Mouse (Mus musculus) 416B (cell line): ENCODE results near the gene Copb1.
A peak's percentile ranks its signal among the peaks of the same experiment; 100 is the strongest.

Experiments
- DNase-seq: peaks from one replicate; pipeline ENCODE4 v3.0.0; 2011; ENCODE audit warnings: low read depth

Copb1 gene

DNA sequence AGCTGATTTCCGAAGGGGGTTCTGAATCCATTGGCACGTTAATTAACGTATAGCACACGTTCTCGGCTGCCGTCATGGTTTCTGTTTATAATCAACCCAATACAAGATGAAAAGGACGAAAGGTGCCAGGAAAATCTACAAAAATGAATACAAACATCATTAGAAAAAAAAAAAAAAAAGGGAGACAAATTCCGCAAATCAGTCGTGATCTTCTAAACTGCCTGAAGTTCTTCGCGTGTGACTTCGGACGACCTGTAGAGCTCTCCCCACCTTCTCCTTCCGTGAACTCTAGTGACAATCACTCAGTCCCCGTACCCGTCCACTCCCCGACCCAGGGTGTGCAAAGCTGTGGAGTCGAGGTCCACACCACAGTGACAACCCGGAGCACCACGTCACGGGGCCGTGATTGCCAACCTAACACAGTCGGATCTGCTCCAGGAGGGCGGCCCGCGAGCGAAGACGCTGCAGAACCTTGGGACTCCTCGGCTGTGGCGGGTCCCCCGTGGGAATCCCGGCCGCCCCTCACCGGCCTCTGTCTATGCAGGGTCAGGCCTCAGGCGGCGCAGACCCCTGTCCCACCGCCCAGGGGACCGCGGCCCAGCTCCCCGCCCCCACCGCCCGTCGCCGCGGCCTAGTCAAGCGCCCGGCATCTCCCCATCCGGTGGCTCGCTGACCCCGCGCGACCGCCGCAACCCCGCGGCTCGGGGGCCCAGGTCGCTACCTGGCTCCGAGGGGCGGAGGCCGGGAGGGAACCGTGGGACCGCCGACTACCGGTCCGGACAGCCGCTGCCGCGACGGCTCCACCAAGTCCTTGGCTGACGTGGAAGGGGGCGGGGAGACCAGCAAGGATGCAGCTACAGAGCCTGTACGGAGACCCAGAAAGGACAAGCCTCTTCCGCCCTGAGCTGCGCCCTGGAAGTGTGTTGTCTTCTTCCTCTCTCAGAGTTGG is at the start of gene Copb1:
Gene Copb1 (minus strand): TSS at position 827 of the 949 bp plus-strand sequence.
- peak; percentile 90 for DNase-seq

- peak; percentile 98 for DNase-seq
Observed at GRCm38 (mm10) chr7:114301293-114301782, 46.8 kb upstream of the Copb1 start.

DNA sequence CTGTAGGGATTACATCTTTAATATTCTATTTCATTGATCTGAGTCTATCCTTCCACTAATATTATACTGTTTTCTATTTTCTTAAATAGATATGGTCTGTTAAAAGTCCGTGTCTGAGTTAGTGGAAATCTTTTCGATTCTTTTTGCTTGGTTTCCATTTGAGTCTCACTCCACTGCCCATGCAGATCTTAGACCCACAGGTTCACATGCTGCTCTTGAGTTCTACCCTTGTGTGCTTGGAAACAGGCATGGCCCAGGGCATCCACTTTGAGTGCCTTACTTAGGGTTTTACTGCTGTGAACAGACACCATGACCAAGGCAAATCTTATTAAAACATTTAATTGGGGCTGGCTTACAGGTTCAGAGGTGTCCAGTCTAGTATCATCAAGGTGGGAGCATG is 46.3 kb upstream of the Copb1 start:
- no peak for DNase-seq

DNA sequence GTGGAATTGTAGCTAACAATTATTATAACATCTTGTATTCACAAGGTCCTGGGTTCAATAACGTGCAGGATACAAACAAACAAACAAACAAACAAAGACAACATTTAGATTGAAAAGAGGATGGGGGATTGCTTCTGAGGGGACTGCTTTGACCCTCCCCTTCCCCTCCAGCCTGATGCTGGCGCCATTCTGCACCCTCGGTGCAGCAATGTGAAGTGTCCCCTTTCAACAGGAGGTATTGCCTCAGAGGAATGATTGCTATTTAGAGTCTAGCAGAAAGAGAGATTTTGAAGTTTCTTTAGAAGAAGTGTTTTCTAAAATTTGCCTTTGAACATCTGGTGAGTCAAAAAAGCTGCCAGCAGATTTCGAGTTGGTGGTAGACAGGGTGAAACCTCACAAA is 44.7 kb upstream of the Copb1 start:
- no peak for DNase-seq

GRCm38 (mm10) chr7:114294698-114295097 is 40.2 kb upstream of the Copb1 start:
- no peak for DNase-seq

DNA sequence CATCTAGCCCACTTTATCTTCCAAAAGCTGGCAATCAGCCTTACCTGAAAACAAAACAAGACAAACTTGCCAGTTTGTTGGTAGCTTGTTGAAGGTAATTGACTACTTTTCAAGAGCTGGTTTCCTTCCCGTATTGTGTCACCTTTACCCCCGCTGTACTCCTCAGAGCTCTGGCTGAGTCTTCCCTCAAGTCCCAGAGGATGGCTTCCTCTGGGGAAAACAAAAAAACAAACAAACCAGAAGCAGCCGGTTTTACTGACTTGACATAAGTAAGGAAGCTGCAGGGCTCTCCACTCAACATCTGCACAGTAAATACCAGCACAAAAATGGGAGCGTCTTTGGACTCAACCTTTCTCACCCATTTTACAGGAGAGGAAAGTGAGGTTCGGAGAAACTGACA is 39.4 kb upstream of the Copb1 start:
- no peak for DNase-seq

DNA sequence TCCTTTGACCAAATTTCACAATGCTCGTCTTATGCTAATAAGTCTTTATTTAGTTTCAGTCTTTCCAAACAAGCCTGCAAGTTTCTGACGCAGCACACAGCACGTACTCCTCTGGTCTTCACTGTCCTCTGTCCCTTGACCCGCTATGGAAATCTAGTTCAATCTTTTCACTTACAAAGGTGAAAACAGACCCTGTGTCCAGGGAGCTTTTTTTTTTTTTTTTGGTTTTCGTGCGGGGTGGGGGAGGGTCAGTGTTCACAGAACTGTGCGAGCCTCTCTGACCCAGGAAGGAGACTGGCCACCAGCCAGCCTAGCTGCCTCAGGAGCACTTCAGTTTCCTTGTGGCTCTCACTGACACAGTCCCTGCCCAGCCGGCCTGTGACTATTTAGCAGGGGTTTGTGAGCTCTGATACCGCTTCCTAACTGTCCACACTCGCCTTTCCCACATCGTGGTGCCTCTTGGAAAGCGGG is 38.0 kb upstream of the Copb1 start:
- peak; percentile 66 for DNase-seq

- DNase-seq, result peak; percentile 61
Observed at GRCm38 (mm10) chr7:114291461-114292335, 37.2 kb upstream of the Copb1 start.

DNA sequence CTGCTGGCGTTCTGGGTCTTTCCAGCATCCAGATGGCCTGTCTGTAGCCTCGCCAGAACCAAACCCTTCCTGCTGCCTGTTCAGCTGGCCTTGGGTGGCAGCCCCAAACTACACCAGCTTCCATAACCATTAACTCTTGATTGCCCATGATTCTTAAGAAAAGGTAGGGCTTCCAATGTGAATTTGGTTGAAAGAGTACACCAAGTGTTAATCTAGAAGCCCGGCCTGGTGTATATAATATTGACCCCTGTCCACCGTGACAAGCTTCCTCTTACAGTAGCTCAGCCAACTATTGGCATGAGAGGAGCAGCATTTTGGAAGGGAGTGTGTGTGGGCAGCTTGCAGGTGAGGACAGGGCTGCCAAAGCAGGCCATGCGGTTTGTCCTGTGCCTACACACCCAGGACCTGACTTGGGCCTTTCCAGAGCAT is 35.6 kb upstream of the Copb1 start:
- DNase-seq, result no peak

- no peak for DNase-seq
Observed at GRCm38 (mm10) chr7:114284296-114284910, 29.9 kb upstream of the Copb1 start.

DNA sequence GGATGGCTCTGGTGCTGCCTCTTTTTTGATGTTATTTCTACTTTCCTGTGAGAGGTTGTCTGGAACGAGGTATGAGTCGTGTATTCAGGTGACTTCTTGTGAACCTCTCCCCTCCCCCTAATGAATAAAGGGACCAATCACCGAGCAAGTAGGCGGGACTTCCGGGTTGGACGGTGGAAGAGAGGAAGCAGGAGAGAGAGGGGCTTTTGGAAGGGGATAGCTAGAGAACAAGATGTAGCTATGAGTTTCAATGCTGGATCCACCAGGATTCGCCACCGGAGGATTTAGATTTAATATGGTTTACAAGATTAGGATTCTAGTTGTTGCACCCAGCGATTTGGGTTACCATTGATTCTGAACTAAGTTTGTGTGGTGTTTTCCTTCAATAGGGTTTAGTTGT is 28.5 kb upstream of the Copb1 start:
- DNase-seq, result peak; percentile 49

- peak; percentile 85 for DNase-seq
Observed at GRCm38 (mm10) chr7:114281671-114282070, 27.2 kb upstream of the Copb1 start.

- peak; percentile 99 for DNase-seq
Observed at GRCm38 (mm10) chr7:114276005-114276752, 21.7 kb upstream of the Copb1 start, which contains the start of gene Psma1. Gene Psma1 (minus strand): TSS chr7:114276118.

DNA sequence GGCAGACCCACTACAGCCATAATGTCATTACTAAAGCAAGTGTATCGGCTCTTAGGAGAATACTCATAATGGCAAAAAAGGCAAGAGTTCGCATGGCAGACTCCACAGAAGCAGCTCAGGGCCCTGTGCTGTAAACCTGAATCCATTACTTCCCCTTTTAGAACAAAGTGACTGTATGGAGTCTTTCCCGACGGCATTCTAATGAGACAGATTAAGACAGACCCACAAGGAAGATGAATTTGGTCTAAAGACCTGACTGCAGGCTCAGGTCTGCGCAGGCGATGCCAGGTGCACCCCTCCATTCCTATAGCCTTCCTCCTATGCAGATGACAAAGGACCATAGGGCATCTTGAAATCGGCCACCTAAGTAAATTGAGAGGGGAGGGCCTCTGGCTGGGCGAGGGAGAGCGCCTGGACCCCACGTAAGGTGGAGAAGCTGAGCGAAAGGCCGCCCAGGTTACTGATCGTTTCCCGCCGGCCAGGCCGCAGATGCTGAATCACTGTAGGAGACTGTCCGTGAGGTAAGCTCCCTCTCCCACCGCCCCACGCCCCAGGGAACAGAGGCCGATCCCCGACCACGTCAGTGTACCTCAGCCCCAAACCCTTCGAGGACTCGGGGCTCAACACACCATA is 21.0 kb upstream of the Copb1 start:
- peak; percentile 45 for DNase-seq

DNA sequence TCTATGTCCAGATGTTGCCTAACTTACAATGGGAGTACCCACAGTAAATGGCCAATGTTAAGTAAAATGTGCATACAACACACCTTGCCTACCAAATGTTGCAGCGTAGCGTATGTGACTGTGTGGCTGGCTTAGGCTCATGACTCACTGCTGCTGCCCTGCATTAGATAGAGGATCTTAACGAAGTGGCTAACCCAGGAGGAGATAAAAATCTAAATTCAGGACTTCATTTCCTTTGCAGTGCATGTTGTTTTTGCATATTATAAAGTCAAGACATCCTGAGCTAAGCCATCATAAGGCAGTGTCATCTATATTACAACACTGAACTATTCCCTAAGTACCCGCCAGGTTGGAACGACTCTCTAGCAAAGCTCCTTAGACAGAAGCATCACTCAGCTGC is 13.9 kb upstream of the Copb1 start:
- DNase-seq, result peak; percentile 90

- peak; percentile 31 for DNase-seq
Observed at GRCm38 (mm10) chr7:114251684-114252083, 2.8 kb downstream of the Copb1 start.

DNA sequence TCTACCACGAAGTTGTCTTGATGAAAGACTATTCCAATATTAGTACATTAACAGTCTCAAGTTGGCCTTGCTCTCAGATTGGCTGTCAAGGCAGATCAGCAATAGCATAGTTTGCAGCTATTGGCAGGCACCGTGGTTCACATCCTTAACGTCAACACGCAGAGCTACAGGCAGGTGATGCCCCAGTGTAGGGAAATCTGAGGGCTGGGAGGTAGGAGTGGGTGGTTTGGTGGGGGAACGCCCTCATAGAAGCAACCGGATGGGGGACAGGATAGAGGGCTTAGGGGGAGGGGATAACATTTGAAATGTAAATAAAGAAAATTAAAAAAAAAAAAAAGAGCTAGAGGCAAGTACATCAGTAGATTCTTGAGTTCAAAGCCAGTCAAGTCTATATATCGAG is 20.5 kb downstream of the Copb1 start:
- no peak for DNase-seq

DNA sequence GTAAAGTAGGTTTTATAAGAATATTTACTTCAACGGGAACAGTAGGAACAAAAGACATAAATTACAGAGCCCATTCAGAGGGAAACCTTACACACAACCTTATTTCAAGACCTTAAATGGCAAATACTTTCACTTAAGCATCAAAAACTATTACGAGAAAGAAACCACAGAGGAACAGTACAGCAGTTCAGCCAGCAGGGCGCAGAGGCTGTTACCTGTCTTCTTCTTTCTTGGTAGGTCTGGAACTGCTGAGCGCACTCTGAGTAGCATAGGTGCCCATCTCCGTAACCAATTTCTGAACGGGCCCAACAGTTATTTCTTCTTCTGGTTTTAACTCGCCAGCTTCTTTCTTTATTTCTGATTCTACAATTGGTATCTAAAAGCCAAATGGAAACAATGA is 21.5 kb downstream of the Copb1 start:
- DNase-seq, result no peak

GRCm38 (mm10) chr7:114231857-114232256 is 22.7 kb downstream of the Copb1 start:
- no peak for DNase-seq

- no peak for DNase-seq
Observed at GRCm38 (mm10) chr7:114226521-114226920, 28.0 kb downstream of the Copb1 start.

GRCm38 (mm10) chr7:114220433-114220832 is 34.1 kb downstream of the Copb1 start:
- no peak for DNase-seq
